Mouse (Mus musculus) yolk sac, embryonic 10.5 days (tissue): Measurements from ENCODE around the gene Lrrc19.
"Not testable (repeated sequence)": the region's sequence is repeated elsewhere in the genome, so short reads cannot be mapped to it uniquely, and the experiment has no call there.

ENCODE experiments used
- DNase-seq: peaks from one replicate; pipeline ENCODE4 v3.0.0-alpha.2; 2017; ENCODE audit warnings: low spot score

The Lrrc19 gene

GRCm38 (mm10) chr4:94649920-94650319 lies at the start of gene Lrrc19:
Gene Lrrc19 (minus strand): TSS chr4:94650144.
- DNase-seq: peak; percentile 13

DNA sequence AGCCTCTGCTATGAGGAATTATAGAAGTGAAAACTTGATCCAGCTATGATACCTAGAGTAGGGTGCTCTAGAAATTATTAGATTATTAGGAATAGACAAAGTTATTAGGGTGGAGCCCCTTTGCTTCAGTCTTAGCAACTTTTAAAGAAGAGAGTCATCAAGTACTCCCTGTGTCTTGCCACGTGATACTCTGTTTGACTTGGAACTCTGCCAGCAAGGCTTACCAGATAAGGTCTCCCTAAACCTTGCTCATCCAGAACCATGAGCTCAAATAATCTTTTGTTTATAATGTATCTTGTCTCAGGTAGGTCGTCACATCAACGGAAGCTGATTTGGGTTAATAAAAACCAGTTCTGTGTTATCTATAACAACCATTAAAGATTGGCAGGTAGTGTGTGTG lies 46.4 kb upstream of the Lrrc19 start:
- no peak for DNase-seq

DNA sequence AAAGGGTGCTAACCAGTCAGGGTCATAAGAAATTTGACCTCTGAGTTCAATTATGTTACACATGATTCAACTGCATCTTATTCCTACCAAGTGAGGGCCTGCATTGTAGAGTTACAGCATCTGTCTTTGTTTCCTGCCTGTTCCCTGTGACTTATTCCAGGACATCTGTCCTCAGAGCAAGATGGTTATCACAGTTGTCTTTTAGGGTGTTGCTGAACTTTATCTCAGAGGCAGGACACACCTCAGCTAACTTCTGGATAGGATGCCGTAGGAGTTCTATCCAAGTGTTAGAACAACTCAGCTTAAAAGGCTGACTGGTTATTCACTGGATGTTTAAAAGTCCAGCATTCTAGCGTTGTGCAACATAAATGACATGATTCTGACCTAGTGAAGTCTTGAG lies 42.2 kb upstream of the Lrrc19 start:
- DNase-seq: no peak

DNA sequence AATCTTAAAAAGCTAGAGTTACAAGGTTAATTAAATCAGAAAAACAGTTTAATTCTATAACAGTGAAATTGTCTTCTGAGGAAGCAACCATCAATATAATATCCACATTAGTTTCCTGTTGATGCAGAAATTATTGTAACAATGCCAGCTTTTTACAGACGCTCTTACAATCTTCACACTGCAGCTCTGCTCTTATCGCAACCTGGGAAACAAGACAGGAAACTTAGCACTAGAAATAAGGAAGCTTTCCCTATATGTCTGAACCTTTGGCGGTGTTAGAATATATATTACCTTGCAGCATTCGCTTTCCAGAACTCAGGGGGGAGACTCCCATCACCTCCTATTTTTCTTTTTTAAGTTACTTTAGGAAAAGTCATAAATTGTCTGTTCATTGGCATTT lies 41.1 kb upstream of the Lrrc19 start:
- DNase-seq: no peak

DNA sequence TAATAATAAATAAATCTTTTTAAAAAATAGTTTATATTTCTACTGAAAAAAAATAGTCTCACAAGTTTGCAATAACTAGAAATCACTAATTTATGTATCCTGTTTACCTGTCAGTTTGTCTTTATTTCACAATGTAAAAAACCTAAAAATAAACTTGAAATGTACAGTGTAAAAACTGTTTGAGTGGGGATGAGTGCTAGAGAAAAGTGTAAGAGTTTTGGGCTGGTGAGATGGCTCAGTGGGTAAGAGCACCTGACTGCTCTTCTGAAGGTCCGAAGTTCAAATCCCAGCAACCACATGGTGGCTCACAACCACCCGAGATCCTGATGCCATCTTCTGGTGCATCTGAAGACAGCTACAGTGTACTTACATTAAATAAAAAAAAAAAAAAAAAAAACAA lies 39.9 kb upstream of the Lrrc19 start:
- not testable (repeated sequence) for DNase-seq

DNA sequence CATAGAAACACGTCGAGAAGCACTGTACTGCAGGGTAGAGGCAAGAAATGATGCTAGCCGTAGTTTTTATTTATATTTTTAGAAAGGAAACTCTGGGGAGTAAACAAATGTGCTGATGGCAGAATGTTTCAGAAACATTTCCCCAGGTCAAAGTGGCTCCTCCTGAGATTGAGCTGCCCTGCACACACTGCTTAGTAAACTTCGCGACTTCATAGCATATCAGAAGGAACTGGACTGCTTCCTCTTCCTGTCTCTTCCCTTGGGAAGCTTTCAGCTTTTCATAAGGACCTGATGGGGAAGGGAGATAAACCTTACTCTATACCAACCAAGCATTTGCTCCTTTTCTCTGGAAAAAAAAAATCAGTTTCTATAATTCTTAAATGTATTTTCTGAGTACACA lies 33.4 kb upstream of the Lrrc19 start:
- DNase-seq: no peak

GRCm38 (mm10) chr4:94682029-94682428 lies 32.1 kb upstream of the Lrrc19 start:
- no peak for DNase-seq

DNA sequence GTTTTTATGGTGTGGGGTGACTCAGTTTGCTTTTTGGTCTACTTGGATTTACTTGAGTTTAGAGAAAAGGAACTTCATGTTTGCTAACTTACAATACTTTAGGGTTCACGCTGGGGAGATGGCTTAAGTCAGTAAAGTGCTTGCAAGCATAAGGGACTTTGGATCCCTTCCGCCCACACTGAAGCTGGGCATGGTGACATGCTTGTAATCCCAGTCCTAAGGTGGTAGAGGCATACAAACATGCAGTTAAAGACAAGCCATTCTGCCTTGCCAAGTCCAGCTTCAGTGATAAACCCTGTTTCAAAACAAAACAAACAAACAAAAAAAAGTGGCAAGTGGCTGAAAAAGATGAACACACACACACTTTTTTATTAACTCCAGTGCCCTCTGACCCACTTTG lies 31.2 kb upstream of the Lrrc19 start:
- no peak for DNase-seq

DNA sequence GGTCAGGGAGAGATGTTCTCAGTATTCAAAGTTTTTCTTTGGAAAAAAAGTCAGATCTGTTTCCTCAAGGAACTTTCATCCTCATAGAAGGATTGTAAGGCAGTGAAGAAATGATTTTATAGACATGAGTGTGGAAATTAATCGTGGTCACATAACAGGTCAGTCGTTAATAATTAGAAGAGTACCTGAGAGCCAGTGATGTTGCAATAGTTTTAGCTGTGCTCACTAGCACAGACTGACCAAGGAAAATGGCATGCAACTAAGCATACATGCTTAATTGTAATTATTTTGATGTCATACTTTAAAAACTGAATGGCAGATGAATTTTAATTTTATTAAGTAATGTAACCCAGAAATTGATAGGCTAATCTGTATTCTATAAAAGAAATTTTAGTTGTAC lies 30.7 kb upstream of the Lrrc19 start:
- no peak for DNase-seq

DNA sequence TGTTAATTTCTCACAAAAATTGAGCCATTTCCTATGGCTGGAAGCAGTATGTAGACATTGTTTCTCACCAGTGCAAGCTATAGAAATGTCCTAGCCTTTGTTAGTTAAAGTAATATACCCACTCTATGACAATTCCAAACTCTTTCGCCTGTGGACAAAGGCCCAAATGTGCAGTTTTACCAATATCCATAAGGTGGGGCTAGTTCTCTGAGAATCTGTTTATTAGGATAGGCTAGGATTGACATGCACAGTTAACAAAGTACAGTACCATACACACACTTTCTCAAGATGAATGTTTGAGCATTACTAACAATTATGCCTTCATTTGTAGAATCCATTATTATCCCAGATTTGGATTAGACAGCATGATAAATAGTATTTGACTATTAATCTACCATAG lies 19.8 kb upstream of the Lrrc19 start:
- DNase-seq: peak; percentile 8

GRCm38 (mm10) chr4:94650426-94651175 lies 657 bp upstream of the Lrrc19 start:
- not testable (repeated sequence) for DNase-seq

DNA sequence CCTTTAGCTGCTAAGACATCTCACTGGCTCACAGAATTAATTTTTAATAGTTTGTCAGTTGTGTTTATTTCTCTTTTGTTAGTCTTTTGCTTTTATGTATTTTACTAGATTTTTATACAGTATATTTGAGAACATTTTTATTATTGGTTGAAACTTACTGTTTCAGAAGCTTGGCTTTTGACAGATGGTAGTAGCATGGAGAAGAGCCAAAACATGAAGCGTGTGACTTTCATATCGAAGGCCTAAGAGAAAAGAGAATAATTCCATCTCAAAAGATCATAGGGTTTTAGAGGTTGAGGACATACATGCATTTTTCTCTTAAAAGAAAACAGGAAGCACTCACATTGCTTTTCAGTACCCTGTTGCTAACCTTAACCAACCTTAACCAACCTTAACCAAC lies 6.8 kb downstream of the Lrrc19 start:
- no peak for DNase-seq

DNA sequence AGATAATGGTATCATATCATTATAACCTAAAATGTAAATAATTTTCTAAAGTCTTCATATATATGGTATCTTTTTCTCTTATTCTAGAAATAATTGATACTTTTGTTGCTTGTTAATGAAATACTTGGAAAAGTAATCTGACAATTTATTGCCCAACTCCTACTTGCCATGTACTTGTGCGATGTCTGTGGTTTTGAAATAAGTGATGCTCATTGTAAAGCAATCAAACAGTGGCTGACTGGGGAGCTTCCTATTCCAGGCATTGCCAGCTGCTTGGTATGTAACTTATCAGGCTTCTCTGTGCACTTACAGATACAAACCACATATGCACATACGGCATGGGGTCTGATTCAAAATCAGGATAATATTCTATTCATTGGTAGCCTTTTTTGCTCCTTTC lies 29.9 kb downstream of the Lrrc19 start:
- DNase-seq: no peak

DNA sequence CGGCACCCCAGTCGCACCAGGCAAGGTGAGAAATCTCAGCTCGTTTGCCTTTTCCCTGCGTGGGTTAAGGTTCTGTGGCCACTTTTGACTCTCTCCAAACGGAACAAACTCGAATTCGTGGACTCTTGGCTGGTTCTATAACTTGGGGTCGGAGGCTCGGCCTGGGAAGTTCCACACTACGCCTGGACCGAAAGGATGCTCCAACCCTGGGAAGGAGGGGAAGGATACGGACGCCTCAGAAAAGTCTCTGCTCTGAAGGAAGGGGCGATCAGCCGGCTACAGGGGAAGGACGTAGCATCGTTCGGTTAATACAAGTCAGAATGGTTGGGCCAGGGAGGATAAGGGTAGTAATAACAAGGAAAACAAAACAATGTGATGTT lies 35.3 kb downstream of the Lrrc19 start:
- no peak for DNase-seq

GRCm38 (mm10) chr4:94613972-94614626 lies 35.8 kb downstream of the Lrrc19 start, which contains the start of gene Ift74:
Gene Ift74 (plus strand): TSS chr4:94614491.
- peak; percentile 95 for DNase-seq

DNA sequence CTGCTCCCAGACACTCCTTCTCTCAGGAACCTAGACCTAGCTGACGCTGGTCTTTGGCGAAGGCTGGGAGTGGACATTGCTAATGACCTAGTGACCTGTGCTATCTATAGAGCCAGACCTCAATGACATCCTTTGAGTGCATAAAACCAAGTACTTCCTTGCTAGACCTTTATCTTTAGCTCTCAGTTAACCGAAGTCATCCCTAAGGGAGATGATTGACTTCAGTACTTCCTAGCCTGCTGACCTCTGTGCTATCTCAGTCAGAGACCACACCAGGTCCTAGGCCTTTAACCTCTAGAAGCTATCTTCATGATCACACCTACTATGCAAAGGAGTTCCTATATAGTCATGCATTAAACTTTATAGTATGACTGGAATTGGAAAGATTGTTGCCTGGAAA lies 39.6 kb downstream of the Lrrc19 start:
- DNase-seq: no peak

DNA sequence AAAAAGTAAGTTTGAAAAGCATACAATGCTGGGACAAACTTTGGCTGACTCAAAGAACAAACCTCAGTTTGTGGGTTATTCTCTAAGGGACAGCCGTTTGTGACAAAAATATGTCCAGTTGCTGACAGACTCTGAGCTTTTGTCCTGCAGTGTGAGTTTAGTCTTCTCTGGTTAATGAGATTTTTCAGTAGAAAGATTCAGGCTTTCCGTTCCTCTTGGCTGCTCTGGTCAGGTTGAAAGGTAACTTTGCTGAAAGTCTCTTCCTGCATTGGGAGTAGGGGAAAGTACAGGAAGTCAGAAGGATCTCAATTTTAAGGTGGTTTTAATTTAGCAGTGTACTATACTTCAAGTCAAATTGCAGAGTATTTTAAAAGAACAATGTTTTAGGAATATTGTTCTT lies 44.4 kb downstream of the Lrrc19 start:
- no peak for DNase-seq

DNA sequence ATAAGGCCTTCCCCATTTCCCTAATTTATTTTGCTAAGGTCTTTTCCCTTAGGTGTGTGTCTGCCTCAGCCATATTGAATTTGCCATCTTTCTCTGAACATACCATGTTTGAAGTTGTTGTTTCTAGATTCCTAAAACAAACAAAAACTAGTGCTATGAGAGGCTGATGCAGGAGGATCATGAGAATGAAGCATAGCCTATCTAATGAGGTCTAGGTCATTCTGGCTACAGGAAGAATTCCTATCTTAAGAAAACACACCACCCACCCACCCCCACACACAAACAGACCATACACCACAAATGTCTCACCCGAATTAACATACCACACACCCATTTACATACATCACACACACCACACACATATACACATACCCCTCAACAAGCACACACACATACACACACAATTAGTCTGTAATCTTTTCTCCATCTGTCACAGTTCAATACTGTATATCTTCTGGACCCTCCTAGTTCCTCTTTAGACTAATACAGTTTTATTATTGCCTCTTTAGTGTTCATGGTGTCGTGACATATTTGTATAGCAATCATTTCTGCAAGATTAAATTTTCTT lies 45.4 kb downstream of the Lrrc19 start:
- DNase-seq: no peak

DNA sequence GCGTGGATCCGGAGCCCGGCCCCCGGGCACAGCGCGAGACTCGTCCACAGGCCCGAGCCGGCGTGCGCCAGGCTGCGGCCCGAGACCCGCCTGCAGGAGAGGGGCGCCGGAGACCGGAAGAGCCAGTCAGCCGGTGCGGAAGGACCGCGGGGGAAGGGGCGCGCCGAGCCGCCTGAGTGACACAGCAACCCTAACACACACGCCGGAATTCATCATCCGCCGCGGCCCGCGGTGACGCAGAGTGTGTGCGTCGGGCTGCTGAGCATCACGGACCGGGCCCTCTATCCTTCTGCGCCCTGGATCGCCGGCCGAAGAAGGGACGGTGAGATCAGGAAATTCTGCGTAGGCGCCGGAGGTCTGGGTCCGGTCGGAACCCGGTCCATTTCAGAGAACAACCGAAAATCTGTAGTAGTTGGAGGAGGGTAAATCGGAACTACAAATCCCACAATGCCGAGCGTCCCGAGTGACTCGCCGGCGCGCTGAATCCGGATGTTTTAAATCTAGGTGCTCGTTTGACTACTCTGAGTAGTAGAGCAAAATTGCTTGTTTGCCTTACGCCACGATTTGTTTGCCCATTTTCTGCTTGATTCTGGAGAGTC lies 46.8 kb downstream of the Lrrc19 start, which contains the start of gene Plaa:
Gene Plaa (minus strand): TSS at position 214 of the 599 bp plus-strand sequence.
- DNase-seq: peak; percentile 93

GRCm38 (mm10) chr4:94602496-94603030 lies 47.4 kb downstream of the Lrrc19 start:
- no peak for DNase-seq

- DNase-seq: no peak
Measured at GRCm38 (mm10) chr4:94601395-94601794, 48.5 kb downstream of the Lrrc19 start.

GRCm38 (mm10) chr4:94592709-94593108 lies 57.2 kb downstream of the Lrrc19 start:
- no peak for DNase-seq
